Comparison of ENCODE assay signal across 8 mouse cellular contexts in the genomic region with DNA sequence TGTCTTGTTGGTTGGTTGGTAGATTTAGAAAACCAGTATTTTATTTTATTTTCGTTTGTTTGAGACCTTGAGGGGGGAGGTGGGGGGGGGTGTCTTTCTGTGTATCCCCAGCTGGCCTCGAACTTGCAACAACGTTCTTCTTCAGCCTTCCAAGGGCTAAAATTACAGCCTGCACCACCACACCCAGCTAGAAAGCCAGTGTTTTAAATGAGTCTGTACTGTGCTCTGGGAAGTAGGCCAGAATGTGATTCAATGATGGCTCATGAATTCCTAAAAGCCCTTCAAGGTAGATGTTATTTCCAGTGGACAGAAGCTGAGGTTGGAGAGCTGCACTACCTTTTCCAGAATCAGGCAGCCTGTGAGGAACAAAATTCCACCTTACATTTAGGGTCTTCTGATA. TPM values are rescaled to one million over a fixed set of nuclear protein-coding genes. Genes with fewer than 3 reads are reported as not detected.
DNase-seq lines count a peak whose midpoint lies in the region; ATAC-seq lines count a peak whose summit lies in the region.

No protein-coding gene starts in this region.

- ATAC-seq in intestine, embryonic 14.5 days (replicated peaks; ENCODE audit: low FRiP score, low TSS enrichment, low read depth): no peak
- ATAC-seq in neural tube, embryonic 15.5 days (ENCODE audit: low FRiP score): no peak

- peaks cover 9% of the 10 kb centered on the region for H3K36me3 ChIP-seq in intestine, embryonic 14.5 days (ENCODE audit: control insufficient read depth, insufficient read depth, low read length)
- peaks cover 12% of the 10 kb centered on the region for H3K36me3 ChIP-seq in neural tube, embryonic 15.5 days

- H3K9me3 ChIP-seq in intestine, embryonic 14.5 days (ENCODE audit: control insufficient read depth, low read length): no peaks in the 10 kb centered on the region
- no peaks in the 10 kb centered on the region for H3K9me3 ChIP-seq in neural tube, embryonic 15.5 days (replicated peaks)

- DNase-seq in cerebellum, adult 9-10 months: peak; percentile 76
- no peak for DNase-seq in cerebellum, postnatal 14 days
- DNase-seq in lung, postnatal 36 days: peak; percentile 39
- no peak for DNase-seq in lung, adult 18-20 months
- no peak for DNase-seq in intestine, embryonic 14.5 days (ENCODE audit: low spot score)
- no peak for DNase-seq in right cerebral cortex, postnatal 10 days (ENCODE audit: low spot score in 2 of 2)
- DNase-seq in embryo, embryonic 10 days (ENCODE audit: low spot score): no peak

- peaks cover 23% of the 10 kb centered on the region for H3K4me1 ChIP-seq in intestine, embryonic 14.5 days (replicated peaks; ENCODE audit: control insufficient read depth, insufficient read depth, low read length)
- peaks cover 54% of the 10 kb centered on the region for H3K4me1 ChIP-seq in neural tube, embryonic 15.5 days

- no peak overlapping the region for H3K27ac ChIP-seq in intestine, embryonic 14.5 days (ENCODE audit: low read depth)
- H3K27ac ChIP-seq in neural tube, embryonic 15.5 days (replicated peaks): peak overlapping the region; percentile 89

- H3K9ac ChIP-seq in intestine, embryonic 14.5 days (ENCODE audit: low read length): no peak overlapping the region
- H3K9ac ChIP-seq in neural tube, embryonic 15.5 days (replicated peaks): no peak overlapping the region

- H3K27me3 ChIP-seq in intestine, embryonic 14.5 days (replicated peaks; ENCODE audit: control insufficient read depth, insufficient read depth, low read length): no peaks in the 10 kb centered on the region
- no peaks in the 10 kb centered on the region for H3K27me3 ChIP-seq in neural tube, embryonic 15.5 days (replicated peaks)

- H3K4me2 ChIP-seq in intestine, embryonic 14.5 days (ENCODE audit: low read length): peak overlapping the region; percentile 51; the same call in 1 of the 2 replicates
- peak overlapping the region; percentile 57 for H3K4me2 ChIP-seq in neural tube, embryonic 15.5 days

- no peak overlapping the region for H3K4me3 ChIP-seq in intestine, embryonic 14.5 days (ENCODE audit: low read depth, low read length)
- 0 out of 2 replicates have a peak overlapping the region, but pooled peaks have one; percentile 9 for H3K4me3 ChIP-seq in neural tube, embryonic 15.5 days (replicated peaks)

- WGBS in intestine, embryonic 14.5 days: 75% methylated on average over 3 of the region's 3 CpGs
- 74% methylated on average over 3 of the region's 3 CpGs for WGBS in neural tube, embryonic 15.5 days

RNA-seq across cellular contexts. Expression of gene Hexim2, which starts 2.0 kb away (rescaled TPM):
- polyA plus RNA-seq in intestine, embryonic 14.5 days (2014; fragmentation: Nextera tagmentation; extraction: Ambion mirVana): 6.9 and 9.7 TPM in 2 replicates
- 28.4 and 29.0 TPM in 2 replicates for polyA plus RNA-seq in neural tube, embryonic 15.5 days (2015; fragmentation: Nextera tagmentation; extraction: Ambion mirVana)

RNA-seq across cellular contexts. Expression of gene Hexim1, which starts 18.2 kb away (rescaled TPM):
- polyA plus RNA-seq in intestine, embryonic 14.5 days (2014; fragmentation: Nextera tagmentation; extraction: Ambion mirVana): 6.8 and 6.9 TPM in 2 replicates
- 4.3 and 4.5 TPM in 2 replicates for polyA plus RNA-seq in neural tube, embryonic 15.5 days (2015; fragmentation: Nextera tagmentation; extraction: Ambion mirVana)

RNA-seq across cellular contexts. Expression of gene Acbd4, which starts 32.7 kb away (rescaled TPM):
- 13.0 and 14.5 TPM in 2 replicates for polyA plus RNA-seq in intestine, embryonic 14.5 days (2014; fragmentation: Nextera tagmentation; extraction: Ambion mirVana)
- polyA plus RNA-seq in neural tube, embryonic 15.5 days (2015; fragmentation: Nextera tagmentation; extraction: Ambion mirVana): 9.3 and 10.4 TPM in 2 replicates

RNA-seq across cellular contexts. Expression of gene Plcd3, which starts 32.8 kb away (rescaled TPM):
- 1.9 and 2.1 TPM in 2 replicates for polyA plus RNA-seq in intestine, embryonic 14.5 days (2014; fragmentation: Nextera tagmentation; extraction: Ambion mirVana)
- 3.2 and 3.4 TPM in 2 replicates for polyA plus RNA-seq in neural tube, embryonic 15.5 days (2015; fragmentation: Nextera tagmentation; extraction: Ambion mirVana)

RNA-seq across cellular contexts. Expression of gene Fmnl1, which starts 36.7 kb away (rescaled TPM):
- 3.1 and 3.6 TPM in 2 replicates for polyA plus RNA-seq in intestine, embryonic 14.5 days (2014; fragmentation: Nextera tagmentation; extraction: Ambion mirVana)
- 8.6 and 10.8 TPM in 2 replicates for polyA plus RNA-seq in neural tube, embryonic 15.5 days (2015; fragmentation: Nextera tagmentation; extraction: Ambion mirVana)

Comparison
In these comparisons a context has a peak if more than half of its experiments do, and no peak if none do; other contexts are left out.
1. DNase-seq: peak in cerebellum, adult 9-10 months (single experiment) and lung, postnatal 36 days (single experiment); none in cerebellum, postnatal 14 days (0 of 2), lung, adult 18-20 months (0 of 2), intestine, embryonic 14.5 days (single experiment), right cerebral cortex, postnatal 10 days (0 of 2) and embryo, embryonic 10 days (single experiment).